In genomic region chr13:35395630-35396029, GRCm38 (mm10) we compare ENCODE assay signal across 8 mouse cellular contexts.
A peak's percentile ranks its signal among the peaks of the same experiment; 100 is the strongest.
DNase-seq lines count a peak whose midpoint lies in the region; ATAC-seq lines count a peak whose summit lies in the region.

No protein-coding gene starts in this region.

- 35% methylated on average over 5 of the region's 5 CpGs for WGBS in heart, embryonic 11.5 days (ENCODE audit: insufficient replicate concordance)
- 28% methylated on average over 5 of the region's 5 CpGs for WGBS in forebrain, embryonic 16.5 days

- peaks cover 9% of the 10 kb centered on the region for H3K4me1 ChIP-seq in heart, embryonic 11.5 days (ENCODE audit: control insufficient read depth, insufficient read depth, low read length)
- no peaks in the 10 kb centered on the region for H3K4me1 ChIP-seq in forebrain, embryonic 16.5 days (replicated peaks; ENCODE audit: control insufficient read depth, insufficient read depth, low read length)

- H3K36me3 ChIP-seq in heart, embryonic 11.5 days (ENCODE audit: control insufficient read depth, insufficient read depth, low read length): no peaks in the 10 kb centered on the region
- no peaks in the 10 kb centered on the region for H3K36me3 ChIP-seq in forebrain, embryonic 16.5 days (ENCODE audit: control insufficient read depth, insufficient read depth)

- no peaks in the 10 kb centered on the region for H3K9me3 ChIP-seq in heart, embryonic 11.5 days (replicated peaks; ENCODE audit: control insufficient read depth, low read length)
- H3K9me3 ChIP-seq in forebrain, embryonic 16.5 days (ENCODE audit: control insufficient read depth, low read length): no peaks in the 10 kb centered on the region

- H3K27me3 ChIP-seq in heart, embryonic 11.5 days (ENCODE audit: control insufficient read depth, insufficient read depth, low read length): no peaks in the 10 kb centered on the region
- no peaks in the 10 kb centered on the region for H3K27me3 ChIP-seq in forebrain, embryonic 16.5 days (replicated peaks; ENCODE audit: control insufficient read depth, insufficient read depth, low read length)

- H3K9ac ChIP-seq in heart, embryonic 11.5 days (ENCODE audit: low read depth, low read length): no peak overlapping the region
- no peak overlapping the region for H3K9ac ChIP-seq in forebrain, embryonic 16.5 days (replicated peaks; ENCODE audit: low read depth, low read length)

- no peak overlapping the region for H3K4me2 ChIP-seq in heart, embryonic 11.5 days
- H3K4me2 ChIP-seq in forebrain, embryonic 16.5 days (ENCODE audit: low read length): no peak overlapping the region

- no peak for ATAC-seq in heart, embryonic 11.5 days (replicated peaks; ENCODE audit: insufficient number of reproducible peaks, low FRiP score, low TSS enrichment)
- no peak for ATAC-seq in erythroblast, adult 5-6 weeks (replicated peaks; ENCODE audit: low FRiP score, poor library complexity, severe bottlenecking)
- no peak for ATAC-seq in forebrain, embryonic 16.5 days

- no peak overlapping the region for H3K4me3 ChIP-seq in heart, embryonic 11.5 days (ENCODE audit: low read depth, low read length)
- no peak overlapping the region for H3K4me3 ChIP-seq in forebrain, embryonic 16.5 days (replicated peaks; ENCODE audit: low read length)

- H3K27ac ChIP-seq in heart, embryonic 11.5 days (ENCODE audit: low read depth, low read length): no peak overlapping the region
- no peak overlapping the region for H3K27ac ChIP-seq in forebrain, embryonic 16.5 days (ENCODE audit: low read length)

- DNase-seq in heart, adult 11 months: peak; percentile 92
- DNase-seq in MN1 (ENCODE audit: low spot score): peak; percentile 55
- peak; percentile 28 for DNase-seq in gastrocnemius, postnatal 25 days
- peak; percentile 27 for DNase-seq in lung, postnatal 10 days
- DNase-seq in right cerebral cortex, adult 18-20 months: no peak
